Comparison of ENCODE assay signal across 26 mouse cellular contexts in genomic region chr1:75778889-75779288, GRCm38 (mm10).
DNase-seq lines count a peak whose midpoint lies in the region; ATAC-seq lines count a peak whose summit lies in the region.
"Had no signal": no experiment of that assay in that cellular context is flagged by ENCODE, and none has a peak within 500 bp of the region (broad histone marks: within the 10 kb centered on the region; RNA-seq: fewer than 3 reads in every experiment).

No protein-coding gene starts in this region.

- H3K4me3 ChIP-seq in forebrain, embryonic 14.5 days (ENCODE audit: low read depth, low read length), result no peak overlapping the region
- H3K4me3 ChIP-seq in forebrain, embryonic 11.5 days (ENCODE audit: low read depth, low read length), result no peak overlapping the region
- no peak overlapping the region for H3K4me3 ChIP-seq in neural tube, embryonic 12.5 days
- H3K4me3 ChIP-seq in neural tube, embryonic 13.5 days, result no peak overlapping the region
- H3K4me3 ChIP-seq: erythroblast, embryonic 14.5 days; hindbrain, embryonic 15.5 days; intestine, embryonic 15.5 days; liver, embryonic 15.5 days; myocyte had no signal

- 0 out of 2 replicates have a peak, but pooled peaks cover 3% of the 10 kb centered on the region for H3K4me1 ChIP-seq in forebrain, embryonic 14.5 days (ENCODE audit: control insufficient read depth, insufficient read depth, low read length)
- no peaks in the 10 kb centered on the region for H3K4me1 ChIP-seq in forebrain, embryonic 11.5 days (replicated peaks; ENCODE audit: control insufficient read depth, insufficient read depth, low read length)
- peaks cover 3% of the 10 kb centered on the region for H3K4me1 ChIP-seq in neural tube, embryonic 12.5 days
- H3K4me1 ChIP-seq in neural tube, embryonic 13.5 days (replicated peaks), result peaks cover 13% of the 10 kb centered on the region
- H3K4me1 ChIP-seq: intestine, embryonic 15.5 days; liver, embryonic 15.5 days had no signal

- H3K27me3 ChIP-seq in forebrain, embryonic 14.5 days (replicated peaks; ENCODE audit: control insufficient read depth, insufficient read depth, low read length), result no peaks in the 10 kb centered on the region
- H3K27me3 ChIP-seq in forebrain, embryonic 11.5 days (ENCODE audit: control insufficient read depth, insufficient read depth, low read length), result no peaks in the 10 kb centered on the region
- H3K27me3 ChIP-seq in neural tube, embryonic 12.5 days (replicated peaks), result no peaks in the 10 kb centered on the region
- H3K27me3 ChIP-seq in neural tube, embryonic 13.5 days, result no peaks in the 10 kb centered on the region
- H3K27me3 ChIP-seq: hindbrain, embryonic 15.5 days; intestine, embryonic 15.5 days; liver, embryonic 15.5 days had no signal

- peak; percentile 37; the same call in 1 of the 2 replicates for ATAC-seq in forebrain, embryonic 14.5 days
- no peak for ATAC-seq in forebrain, embryonic 11.5 days (replicated peaks; ENCODE audit: low FRiP score)
- peak; percentile 37; the same call in 1 of the 2 replicates for ATAC-seq in neural tube, embryonic 12.5 days (ENCODE audit: low FRiP score, low read depth)
- 0 out of 2 replicates have a peak, but pooled peaks have one; percentile 19 for ATAC-seq in neural tube, embryonic 13.5 days (ENCODE audit: low read depth)
- ATAC-seq: forebrain, postnatal 0 days; intestine, embryonic 15.5 days had no signal

- peak; percentile 42 for DNase-seq in forebrain, embryonic 14.5 days (ENCODE audit: low spot score)
- DNase-seq in forebrain, embryonic 11.5 days (ENCODE audit: low spot score), result no peak
- DNase-seq in kidney, postnatal 14 days, result peak; percentile 1
- DNase-seq in kidney, postnatal 36 days, result no peak
- DNase-seq in neural tube, embryonic 10.5 days (ENCODE audit: extremely low spot score, low spot score), result no peak
- DNase-seq in MN1 (ENCODE audit: low spot score), result no peak
- DNase-seq: adrenal gland, postnatal 25 days; cerebellum, adult 18-20 months; cerebellum, postnatal 10 days; forebrain, postnatal 0 days; heart, postnatal 14 days; kidney, adult 8-10 months; layer of hippocampus, adult 9-11 months; lung, embryonic 14.5 days; lung, postnatal 14 days; right cerebral cortex, adult 18-20 months; thymus, adult 2 months; thymus, postnatal 36 days had no signal

- H3K36me3 ChIP-seq in forebrain, embryonic 14.5 days (ENCODE audit: control insufficient read depth, insufficient read depth, low read length), result no peaks in the 10 kb centered on the region
- no peaks in the 10 kb centered on the region for H3K36me3 ChIP-seq in forebrain, embryonic 11.5 days (ENCODE audit: control insufficient read depth, insufficient read depth, low read length)
- H3K36me3 ChIP-seq in neural tube, embryonic 12.5 days, result no peaks in the 10 kb centered on the region
- H3K36me3 ChIP-seq in neural tube, embryonic 13.5 days, result no peaks in the 10 kb centered on the region
- H3K36me3 ChIP-seq: hindbrain, embryonic 15.5 days; intestine, embryonic 15.5 days; liver, embryonic 15.5 days had no signal

- no peak overlapping the region for H3K9ac ChIP-seq in forebrain, embryonic 14.5 days (ENCODE audit: low read length)
- H3K9ac ChIP-seq in forebrain, embryonic 11.5 days (ENCODE audit: low read length), result no peak overlapping the region
- H3K9ac ChIP-seq in neural tube, embryonic 12.5 days, result no peak overlapping the region
- H3K9ac ChIP-seq in neural tube, embryonic 13.5 days, result no peak overlapping the region
- H3K9ac ChIP-seq: forebrain, postnatal 0 days; hindbrain, embryonic 15.5 days; intestine, embryonic 15.5 days; liver, embryonic 15.5 days; lung, embryonic 14.5 days had no signal

- 58% methylated on average over 8 of the region's 8 CpGs for WGBS in forebrain, embryonic 14.5 days
- 86% methylated on average over 8 of the region's 8 CpGs for WGBS in forebrain, embryonic 11.5 days
- WGBS in neural tube, embryonic 12.5 days, result 52% methylated on average over 8 of the region's 8 CpGs
- WGBS in neural tube, embryonic 13.5 days, result 27% methylated on average over 8 of the region's 8 CpGs

- no peak overlapping the region for H3K27ac ChIP-seq in forebrain, embryonic 14.5 days (ENCODE audit: low read depth, low read length)
- no peak overlapping the region for H3K27ac ChIP-seq in forebrain, embryonic 11.5 days (ENCODE audit: low read depth, low read length)
- no peak overlapping the region; the same call in 1 of the 2 replicates for H3K27ac ChIP-seq in neural tube, embryonic 12.5 days
- no peak overlapping the region for H3K27ac ChIP-seq in neural tube, embryonic 13.5 days (replicated peaks)
- H3K27ac ChIP-seq: hindbrain, embryonic 15.5 days; intestine, embryonic 15.5 days; kidney, postnatal 0 days; liver, embryonic 15.5 days had no signal

- no peaks in the 10 kb centered on the region for H3K9me3 ChIP-seq in forebrain, embryonic 14.5 days (replicated peaks; ENCODE audit: control insufficient read depth, low read length)
- no peaks in the 10 kb centered on the region for H3K9me3 ChIP-seq in forebrain, embryonic 11.5 days (ENCODE audit: control insufficient read depth, low read length)
- H3K9me3 ChIP-seq in neural tube, embryonic 12.5 days, result no peaks in the 10 kb centered on the region
- H3K9me3 ChIP-seq in neural tube, embryonic 13.5 days, result no peaks in the 10 kb centered on the region
- H3K9me3 ChIP-seq: hindbrain, embryonic 15.5 days; intestine, embryonic 15.5 days; liver, embryonic 15.5 days had no signal

- no peak overlapping the region for H3K4me2 ChIP-seq in forebrain, embryonic 14.5 days (ENCODE audit: low read length)
- no peak overlapping the region for H3K4me2 ChIP-seq in forebrain, embryonic 11.5 days (ENCODE audit: low read depth, low read length, severe bottlenecking)
- no peak overlapping the region for H3K4me2 ChIP-seq in neural tube, embryonic 12.5 days (replicated peaks)
- no peak overlapping the region for H3K4me2 ChIP-seq in neural tube, embryonic 13.5 days
- H3K4me2 ChIP-seq: hindbrain, embryonic 15.5 days; intestine, embryonic 15.5 days; liver, embryonic 15.5 days; lung, embryonic 14.5 days had no signal

Comparison
In these comparisons a context has a peak if more than half of its experiments do, and no peak if none do; other contexts are left out.
1. DNase-seq: peak in forebrain, embryonic 14.5 days (single experiment) and kidney, postnatal 14 days (single experiment); none in forebrain, embryonic 11.5 days (single experiment), kidney, postnatal 36 days (0 of 2), neural tube, embryonic 10.5 days (single experiment) and MN1 (single experiment).